Mouse (Mus musculus): Measurements from ENCODE around the gene Cpsf2. TPM values are rescaled to one million over a fixed set of nuclear protein-coding genes. Genes with fewer than 3 reads are reported as not detected.

Cpsf2 gene
- total RNA-seq, 2 experiments from 2014 or later = 28.4 to 30.0 TPM

DNA sequence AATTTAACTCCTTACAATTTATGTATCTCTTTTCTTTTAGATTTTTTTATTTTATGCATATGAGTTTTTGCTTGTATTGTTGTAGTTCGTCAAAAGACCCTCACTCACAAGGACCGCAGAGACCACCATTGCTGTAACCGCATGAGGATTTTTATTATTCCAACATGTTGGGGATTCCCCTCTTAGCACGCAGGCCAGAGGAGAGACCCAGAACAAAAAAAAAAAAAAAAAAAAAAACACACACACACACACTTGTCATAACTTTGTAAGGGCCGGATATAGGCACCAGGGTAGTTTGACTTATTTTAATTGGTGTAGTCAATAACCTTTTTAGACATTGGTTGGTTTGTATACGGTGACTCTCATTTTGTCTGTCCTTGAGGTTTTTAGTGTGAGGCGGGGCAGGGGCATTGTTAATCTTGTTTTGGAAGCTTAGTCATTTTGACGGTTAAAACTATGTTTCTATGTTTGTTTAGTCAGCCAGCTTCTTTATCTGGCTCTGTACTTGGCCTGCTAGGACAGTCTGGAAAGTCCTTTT is 3.5 kb downstream of the Cpsf2 start:
- no peak for DNase-seq (ENCODE audit: extremely low spot score in 1 of 2, low spot score in 1 of 2)

DNA sequence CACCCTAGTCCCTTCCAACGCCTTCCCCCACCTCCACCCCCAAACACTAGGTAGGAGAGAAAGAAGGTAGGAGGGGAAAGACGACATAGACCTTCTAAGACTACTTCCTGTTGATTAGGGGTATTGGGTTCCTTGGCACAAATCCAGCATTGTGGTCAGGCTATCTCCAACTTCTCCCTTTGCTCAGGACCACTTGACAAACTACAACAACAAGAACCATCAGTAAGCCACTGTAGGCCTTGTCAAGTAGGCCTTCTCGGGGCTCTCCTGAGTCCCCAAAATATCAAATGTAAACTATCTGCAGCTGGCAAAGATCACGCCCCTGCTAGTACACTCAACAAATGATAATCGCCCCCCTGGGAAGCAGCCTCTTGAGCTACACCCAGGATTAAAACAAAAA is 4.5 kb downstream of the Cpsf2 start:
- DNase-seq (ENCODE audit: extremely low spot score in 1 of 2, low spot score in 1 of 2) = no peak

DNA sequence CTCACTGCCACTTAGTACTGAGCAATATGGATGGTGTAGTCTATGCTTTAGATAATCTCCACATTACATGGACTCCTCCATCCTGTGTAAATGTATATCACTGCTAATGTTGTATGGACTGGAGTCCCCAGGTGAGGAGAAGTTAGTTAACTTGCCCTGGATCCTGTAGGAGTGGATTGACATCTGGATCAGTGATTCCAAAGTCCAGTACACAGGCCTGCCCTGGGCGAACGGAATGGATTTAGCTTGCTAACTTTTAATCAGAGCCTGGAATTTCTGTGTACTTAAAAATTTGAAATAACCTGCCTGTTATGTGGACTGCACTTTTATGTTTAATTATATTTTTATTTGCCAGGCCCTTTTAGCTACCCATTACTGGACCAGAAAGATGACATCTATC is 5.8 kb downstream of the Cpsf2 start:
- no peak for DNase-seq (ENCODE audit: extremely low spot score in 1 of 2, low spot score in 1 of 2)

DNA sequence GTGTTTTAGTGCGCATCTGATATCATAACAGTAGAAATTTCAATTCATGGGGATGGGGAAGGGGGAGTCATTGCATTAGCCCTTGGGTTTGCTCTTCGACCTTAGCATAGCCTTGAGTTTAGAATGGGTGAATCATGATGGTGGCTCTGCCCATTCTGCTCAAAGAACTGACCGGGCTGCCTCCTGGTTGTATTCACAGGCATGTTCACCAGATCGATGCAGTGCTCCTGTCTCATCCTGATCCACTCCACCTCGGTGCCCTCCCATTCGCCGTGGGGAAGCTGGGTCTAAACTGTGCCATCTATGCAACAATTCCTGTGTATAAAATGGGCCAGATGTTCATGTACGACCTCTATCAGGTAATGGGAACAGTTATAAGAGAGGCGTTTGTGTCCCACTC is 7.2 kb downstream of the Cpsf2 start:
- DNase-seq (ENCODE audit: extremely low spot score in 1 of 2, low spot score in 1 of 2) = no peak

DNA sequence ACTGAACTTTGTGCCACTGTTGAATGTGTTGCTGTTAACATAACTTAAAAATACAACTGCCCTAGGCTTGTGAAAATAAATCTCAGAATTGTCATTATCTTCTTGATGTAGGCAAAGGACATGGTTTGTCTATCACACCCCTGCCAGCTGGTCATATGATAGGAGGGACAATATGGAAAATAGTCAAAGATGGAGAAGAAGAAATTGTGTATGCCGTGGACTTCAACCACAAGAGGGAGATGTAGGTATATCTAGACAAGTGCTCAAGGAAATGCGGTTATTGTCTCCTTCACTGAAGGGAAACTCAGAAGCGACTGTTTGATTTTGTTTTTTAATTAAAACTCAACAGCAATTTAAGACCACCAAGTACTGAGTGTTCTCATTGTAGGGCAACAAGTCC is 9.3 kb downstream of the Cpsf2 start:
- no peak for DNase-seq (ENCODE audit: extremely low spot score in 1 of 2, low spot score in 1 of 2)

DNA sequence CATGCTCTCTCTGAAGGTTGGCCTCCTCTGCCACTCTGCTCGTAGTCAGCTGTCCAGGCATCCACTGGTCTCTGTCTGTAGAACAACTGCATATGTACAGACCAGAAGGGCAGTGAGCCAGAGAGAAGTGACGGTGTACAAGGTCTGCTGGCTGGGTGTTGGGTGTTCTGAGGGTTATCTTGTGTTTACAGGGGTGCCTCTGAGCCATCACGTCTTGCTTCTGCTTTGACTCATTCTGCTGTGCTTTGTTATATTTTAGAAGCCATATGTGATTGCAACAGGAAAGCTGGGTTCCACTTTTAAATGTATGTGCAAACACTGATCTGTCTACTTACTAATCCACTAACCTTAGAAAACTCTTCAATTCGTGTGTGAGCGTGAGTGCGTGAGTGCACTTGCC is 11.9 kb downstream of the Cpsf2 start:
- DNase-seq (ENCODE audit: extremely low spot score in 1 of 2, low spot score in 1 of 2) = no peak

DNA sequence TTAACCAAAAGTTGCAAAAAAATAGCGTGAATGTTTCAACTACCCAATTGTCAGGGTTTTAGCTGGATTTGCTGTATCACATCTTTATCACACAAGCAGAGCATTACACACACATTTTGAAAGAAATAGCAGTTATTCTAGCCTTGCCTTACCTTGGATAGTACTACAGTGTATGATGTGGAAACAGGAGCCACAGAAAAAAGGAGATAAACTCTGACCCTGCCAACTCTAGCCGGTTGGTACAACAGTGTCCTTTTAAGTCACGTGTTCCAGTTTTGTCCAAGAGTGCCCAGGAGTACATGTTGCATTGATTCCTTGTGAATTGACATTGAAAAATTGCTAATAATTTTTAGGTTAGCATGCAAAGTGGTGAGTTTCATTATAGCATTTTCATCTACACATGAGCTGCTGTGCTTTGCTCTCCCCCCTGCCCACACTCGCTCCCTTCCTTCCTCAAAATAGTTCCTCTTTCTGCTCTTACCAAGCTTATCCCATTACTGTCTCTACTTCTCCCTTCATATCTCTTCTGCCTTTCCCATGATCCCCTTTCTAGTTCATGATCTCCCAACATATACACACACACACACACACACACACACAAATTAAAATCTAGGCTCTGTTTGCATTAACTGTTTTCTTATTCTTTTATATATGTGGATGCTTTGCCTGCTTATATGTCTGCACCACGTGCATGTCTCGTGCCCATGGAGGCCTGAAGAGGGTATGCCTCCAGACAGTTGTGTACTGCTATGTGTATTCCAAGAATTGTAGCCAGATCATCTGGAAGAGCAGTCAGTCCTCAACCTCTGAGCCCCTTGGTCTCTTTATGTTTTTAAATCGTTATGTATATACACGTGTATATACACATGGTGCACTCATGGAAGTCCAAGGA is 19.0 kb downstream of the Cpsf2 start:
- no peak for DNase-seq (ENCODE audit: extremely low spot score in 1 of 2, low spot score in 1 of 2)

DNA sequence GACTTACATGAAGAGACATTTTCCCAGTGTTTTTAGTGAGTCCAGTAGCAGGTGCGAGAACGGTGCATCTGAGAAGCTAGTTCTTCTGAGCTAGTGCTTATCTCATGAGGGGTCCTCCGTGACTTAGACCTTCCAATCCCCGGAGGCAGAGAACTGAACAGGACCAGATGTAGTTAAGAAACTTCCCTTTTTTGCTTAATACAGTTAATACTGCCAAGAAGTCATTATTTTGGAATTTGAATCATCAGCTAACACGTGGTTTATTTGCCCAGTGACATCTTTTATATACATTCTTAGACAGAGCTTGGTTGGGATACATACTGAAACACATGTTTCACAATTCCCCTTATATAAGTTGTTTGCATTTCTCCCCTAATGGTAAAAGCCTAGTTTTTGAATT is 23.1 kb downstream of the Cpsf2 start:
- DNase-seq (ENCODE audit: extremely low spot score in 1 of 2, low spot score in 1 of 2) = no peak

DNA sequence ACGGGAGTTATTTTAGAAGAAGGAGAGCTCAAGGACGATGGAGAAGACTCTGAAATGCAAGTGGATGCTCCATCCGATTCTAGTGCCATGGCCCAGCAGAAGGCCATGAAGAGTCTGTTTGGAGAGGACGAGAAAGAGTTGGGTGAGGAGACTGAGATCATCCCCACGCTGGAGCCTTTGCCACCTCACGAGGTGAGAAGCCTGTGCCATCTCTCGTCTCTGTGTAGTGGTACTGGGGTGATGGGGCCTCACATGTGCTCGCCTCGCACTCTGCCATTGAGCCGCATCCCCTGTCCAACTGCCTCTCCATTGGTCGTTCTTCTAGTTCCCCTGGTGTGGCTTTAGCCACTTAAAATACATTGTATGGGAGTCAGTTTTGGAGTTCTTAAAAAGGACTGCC is 25.0 kb downstream of the Cpsf2 start:
- DNase-seq (ENCODE audit: extremely low spot score in 1 of 2, low spot score in 1 of 2) = no peak

DNA sequence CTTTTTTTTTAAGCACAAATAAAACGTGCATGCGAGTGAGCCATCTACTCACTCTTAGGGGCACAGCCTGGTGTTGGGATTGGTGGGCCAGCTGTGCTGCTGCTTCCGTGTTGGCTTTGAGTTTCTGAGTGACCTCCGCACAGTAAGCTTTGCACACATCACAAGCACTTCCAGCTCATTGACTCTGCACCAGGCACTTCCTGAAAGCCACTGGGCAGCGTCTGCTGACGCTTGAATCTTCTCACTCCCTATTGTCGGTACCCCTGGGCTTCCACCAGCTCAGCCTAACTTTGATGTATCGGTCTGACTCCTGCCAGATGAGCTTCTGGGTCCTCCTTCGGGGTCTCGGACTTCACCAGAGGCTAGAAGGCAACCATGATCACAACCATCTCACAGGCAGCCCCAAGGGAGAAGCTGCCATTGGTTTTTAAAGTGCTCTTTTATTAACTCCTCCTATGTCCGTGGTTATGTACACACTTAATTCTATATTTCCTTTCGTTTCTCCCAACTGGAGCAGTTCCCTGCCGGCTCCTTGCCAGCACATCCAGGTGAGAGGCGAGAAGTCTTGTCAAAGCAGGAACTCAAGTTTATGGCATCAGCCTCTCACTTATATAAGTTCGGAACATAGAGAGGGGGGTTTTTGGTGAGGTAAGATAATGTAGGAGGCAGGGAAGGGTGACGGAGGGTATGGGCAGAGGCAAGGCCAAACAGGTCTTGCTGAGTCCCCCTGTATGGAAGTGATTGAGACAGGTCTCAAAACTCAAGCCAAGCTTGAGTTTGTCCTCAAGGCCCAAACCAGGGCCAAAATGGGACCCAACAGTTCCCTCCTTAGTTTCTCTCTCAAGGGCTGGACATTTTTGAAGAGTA is 32.6 kb downstream of the Cpsf2 start:
- DNase-seq (ENCODE audit: extremely low spot score in 1 of 2, low spot score in 1 of 2) = no peak

DNA sequence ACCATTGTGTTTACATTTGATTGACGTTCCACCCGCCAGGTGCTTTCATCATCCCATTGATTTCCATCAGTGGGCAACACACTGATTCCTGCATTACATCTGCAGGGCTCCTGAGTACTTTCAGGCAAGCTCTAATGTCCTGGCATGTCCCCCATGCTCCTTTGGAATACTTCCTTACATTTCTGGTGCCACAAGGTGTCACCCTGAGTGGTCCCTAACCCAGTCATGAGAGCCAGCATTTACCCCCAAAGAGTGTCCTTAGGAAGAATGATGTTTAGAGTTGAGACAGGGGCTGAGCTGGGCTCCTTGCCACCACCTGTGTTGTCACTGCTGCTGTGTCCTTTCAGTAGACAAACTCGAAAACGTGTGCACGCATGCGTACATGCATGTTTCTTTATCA is 33.8 kb downstream of the Cpsf2 start:
- DNase-seq (ENCODE audit: extremely low spot score in 1 of 2, low spot score in 1 of 2) = no peak

DNA sequence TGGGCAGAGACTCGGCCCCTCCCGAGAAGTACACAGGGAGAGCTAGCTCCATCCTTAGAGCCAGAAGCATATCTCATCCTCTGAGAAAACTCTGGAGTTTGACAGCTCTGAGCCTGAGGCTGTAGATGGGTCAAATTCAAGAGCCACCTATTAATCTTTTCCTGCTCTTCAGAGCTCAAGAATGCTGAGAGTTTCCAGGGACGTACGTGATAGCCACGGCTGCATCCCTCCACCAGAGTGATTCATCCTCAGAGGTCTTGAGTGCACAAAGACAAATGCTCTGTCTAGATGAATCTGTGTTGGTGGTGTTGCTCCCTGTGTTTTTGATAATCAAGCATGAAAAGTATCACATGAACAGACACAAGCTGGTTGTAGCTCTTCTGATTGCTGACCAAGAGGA is 38.6 kb downstream of the Cpsf2 start:
- no peak for DNase-seq (ENCODE audit: extremely low spot score in 1 of 2, low spot score in 1 of 2)

DNA sequence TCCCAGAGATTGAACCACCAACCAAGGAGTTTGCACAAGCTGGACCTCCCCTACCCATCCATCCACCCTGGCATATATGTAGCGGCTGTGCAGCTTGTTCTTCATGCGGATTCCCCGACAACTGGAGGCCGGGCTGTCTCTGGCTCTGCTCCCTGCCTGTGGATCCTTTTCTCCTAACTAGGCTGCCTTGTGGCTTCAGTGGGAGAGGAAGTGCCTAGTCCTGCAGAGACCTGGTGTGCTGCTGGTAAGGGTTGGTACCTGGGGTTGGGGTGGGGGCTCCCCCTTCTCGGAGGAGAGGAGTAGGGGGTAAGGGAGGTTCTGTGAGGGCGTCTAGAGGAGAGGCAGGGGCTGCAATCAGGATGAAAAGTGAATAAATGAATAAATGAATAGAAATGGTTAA is 39.3 kb downstream of the Cpsf2 start:
- no peak for DNase-seq (ENCODE audit: extremely low spot score in 1 of 2, low spot score in 1 of 2)

DNA sequence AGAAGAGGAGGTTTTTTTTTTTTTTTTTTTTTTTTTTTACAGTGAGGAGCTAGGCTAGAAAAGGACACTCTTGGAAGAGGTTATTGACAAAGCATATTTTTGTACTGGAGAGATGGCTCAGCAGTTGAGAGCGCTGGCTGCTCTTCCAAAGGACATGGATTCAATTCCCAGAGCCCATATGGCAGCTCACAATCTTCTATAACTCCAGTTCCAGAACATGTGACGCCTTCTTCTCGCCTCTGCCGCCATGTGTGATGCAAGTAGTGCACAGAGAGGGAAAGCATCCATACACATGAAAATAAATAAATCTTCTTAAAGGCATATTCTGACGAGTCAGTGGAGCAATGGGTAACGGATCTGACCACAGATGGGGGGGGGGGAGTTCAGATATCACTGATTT is 46.1 kb downstream of the Cpsf2 start:
- DNase-seq (ENCODE audit: extremely low spot score in 1 of 2, low spot score in 1 of 2) = no peak

DNA sequence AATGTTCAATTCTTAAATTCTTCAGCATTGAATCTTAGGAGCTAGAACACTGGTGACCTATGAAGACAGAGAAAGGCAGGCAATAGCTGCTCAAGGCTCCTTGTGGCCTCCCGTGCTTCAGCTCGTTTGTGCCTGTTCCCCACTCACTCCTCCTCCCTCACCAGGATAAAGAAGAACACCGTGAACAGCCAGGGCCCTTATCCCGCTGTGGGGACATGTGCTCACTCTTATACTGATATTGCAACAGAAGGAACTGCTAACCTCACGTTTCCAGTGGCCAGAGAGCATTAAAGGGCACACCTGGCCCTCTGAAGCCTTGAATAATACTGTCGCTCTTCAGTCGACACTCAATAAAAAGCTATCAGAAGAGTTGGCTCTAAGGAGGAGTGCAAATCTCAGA is 53.4 kb downstream of the Cpsf2 start:
- no peak for DNase-seq (ENCODE audit: extremely low spot score in 1 of 2, low spot score in 1 of 2)

DNA sequence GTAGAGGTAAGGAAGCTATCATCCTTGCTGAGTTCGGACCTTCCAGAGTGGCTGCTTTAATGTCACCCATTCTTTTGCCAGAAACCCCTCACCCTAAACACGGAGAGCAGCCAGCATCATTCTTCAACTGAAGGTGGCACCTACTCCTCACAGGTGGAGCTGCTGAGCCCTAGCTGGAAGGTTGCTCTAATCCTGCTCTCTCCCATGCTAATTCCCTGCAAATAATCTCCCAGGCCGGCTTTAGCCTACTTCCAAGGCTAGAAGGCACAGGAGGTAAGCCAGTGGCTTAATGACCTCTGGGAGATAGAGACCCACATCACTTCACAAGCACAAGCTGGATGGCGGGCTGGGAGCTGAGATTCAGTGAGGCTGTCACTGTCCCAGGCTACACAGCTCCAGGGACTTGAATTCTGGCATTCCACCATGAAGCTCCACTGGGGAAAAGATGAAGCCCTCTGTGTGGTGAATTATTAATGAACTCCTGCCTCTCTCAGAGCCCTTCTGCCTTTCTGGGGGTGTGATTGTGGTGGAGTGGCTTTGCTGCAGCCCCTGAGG is 54.2 kb downstream of the Cpsf2 start:
- no peak for DNase-seq (ENCODE audit: extremely low spot score in 1 of 2, low spot score in 1 of 2)

DNA sequence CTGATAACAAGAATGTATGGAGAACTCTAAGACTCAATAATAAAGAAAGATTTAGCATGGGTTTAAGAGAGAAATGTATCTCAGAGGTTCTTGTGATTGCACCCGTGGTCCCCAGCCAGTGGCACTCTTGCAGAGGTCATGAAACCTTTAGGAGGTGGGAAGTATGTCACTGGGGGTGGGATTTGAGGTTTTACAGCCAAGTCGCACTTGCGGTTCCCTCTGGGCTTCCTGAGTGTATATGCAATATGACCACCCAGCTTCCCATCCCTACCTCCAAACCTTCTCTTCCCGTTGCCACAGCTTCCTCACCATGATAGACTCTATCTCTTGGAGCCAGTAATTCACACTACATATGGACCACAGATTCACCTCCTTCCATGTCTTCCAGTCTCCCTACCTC is 59.1 kb downstream of the Cpsf2 start:
- no peak for DNase-seq (ENCODE audit: extremely low spot score in 1 of 2, low spot score in 1 of 2)

DNA sequence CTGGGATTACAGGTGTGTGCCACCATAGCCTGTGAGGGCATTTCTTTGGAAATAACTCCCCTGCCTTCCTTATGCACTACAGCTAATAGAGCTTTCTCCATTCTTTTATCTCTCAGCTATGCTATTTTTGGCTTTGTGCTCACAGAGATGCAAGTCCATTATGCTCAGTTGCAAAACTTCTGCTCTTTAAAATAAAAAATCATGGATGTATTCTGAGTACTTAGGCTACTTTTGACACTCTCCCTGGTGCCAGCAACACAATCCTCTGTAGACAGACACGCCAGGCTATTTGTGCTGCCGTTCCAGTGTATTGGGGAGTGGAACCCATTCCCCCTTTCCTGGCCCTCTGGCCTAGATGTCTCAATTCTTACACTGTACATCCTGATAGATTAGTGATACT is 64.1 kb downstream of the Cpsf2 start:
- no peak for DNase-seq (ENCODE audit: extremely low spot score in 1 of 2, low spot score in 1 of 2)

DNA sequence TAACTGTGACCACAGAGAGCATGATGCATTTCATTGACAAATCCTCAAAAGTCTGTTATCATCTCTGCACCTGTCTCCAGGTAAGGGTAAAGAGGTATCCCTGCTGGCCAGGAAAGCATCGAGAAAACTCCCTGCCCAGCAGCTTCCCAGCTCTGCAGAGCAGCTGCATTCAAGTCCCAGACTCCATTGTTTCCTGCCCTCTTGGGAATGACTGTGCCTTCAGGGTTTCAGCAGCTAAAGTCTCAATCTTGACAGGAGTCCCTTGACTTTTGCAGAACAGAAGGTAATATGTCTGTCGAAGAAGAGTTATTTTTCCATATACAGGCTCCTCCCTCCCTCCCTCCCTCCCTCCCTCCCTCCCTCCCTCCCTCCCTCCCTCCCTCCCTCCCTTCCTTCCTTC is 65.9 kb downstream of the Cpsf2 start:
- no peak for DNase-seq (ENCODE audit: extremely low spot score in 1 of 2, low spot score in 1 of 2)

DNA sequence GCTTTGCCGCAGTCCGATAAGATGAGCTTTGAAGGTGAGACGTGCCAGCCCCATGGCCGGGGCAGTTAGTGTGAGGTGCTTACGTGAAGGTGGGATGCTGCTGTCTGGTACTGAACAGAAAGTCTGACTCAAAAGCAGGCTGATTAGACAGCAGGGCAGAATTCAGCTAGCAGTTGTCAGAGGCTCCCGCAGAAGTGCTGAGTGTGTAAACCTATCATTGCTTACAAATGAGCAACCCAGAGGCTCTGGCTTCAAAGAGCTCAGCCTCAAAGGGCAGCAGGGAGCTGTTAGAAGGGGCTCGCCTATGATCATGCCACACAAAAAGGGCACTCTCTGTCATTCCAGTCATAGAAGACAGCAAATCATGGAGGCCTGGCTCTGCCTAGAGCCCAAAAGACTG is 66.5 kb downstream of the Cpsf2 start:
- no peak for DNase-seq (ENCODE audit: extremely low spot score in 1 of 2, low spot score in 1 of 2)

DNA sequence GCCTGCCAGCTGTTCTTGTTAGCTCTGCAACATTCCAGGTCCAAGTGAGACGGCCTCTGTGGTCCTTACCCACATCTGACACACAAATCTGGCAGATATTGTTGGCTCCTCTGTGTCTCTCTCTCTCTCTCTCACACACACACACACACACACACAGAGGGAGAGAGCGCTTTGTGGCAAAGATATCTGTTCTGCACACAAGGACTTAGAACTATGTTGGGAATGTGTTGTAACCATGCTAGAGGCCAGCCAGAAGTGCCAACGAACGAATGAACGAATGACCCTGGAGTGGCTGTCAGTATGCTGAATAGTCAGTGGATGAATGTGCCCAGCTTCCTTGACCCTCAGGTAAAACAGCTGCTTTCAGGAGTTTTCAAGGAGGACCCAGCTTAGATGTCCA is 68.1 kb downstream of the Cpsf2 start:
- no peak for DNase-seq (ENCODE audit: extremely low spot score in 1 of 2, low spot score in 1 of 2)
